Comparison of ENCODE assay signal across 8 mouse cellular contexts in genomic region chr4:94978590-94979499, GRCm38 (mm10). TPM values are rescaled to one million over a fixed set of nuclear protein-coding genes. Genes with fewer than 3 reads are reported as not detected.
DNase-seq lines count a peak whose midpoint lies in the region; ATAC-seq and TF ChIP-seq lines count a peak whose summit lies in the region.

Gene Mysm1, minus strand, starts transcription at chr4:94979100.

- no peak for TF ChIP-seq CTCF in bone marrow macrophage, adult 2 months (IDR thresholded peaks at IDR 0.05; ENCODE audit: low read depth, low read length)
- TF ChIP-seq CTCF in embryonic fibroblast, embryonic 13.5 days (IDR thresholded peaks at IDR 0.05; ENCODE audit: borderline replicate concordance, insufficient read depth, low read length), result no peak

- WGBS in kidney, embryonic 14.5 days, result under 1% methylated on average over 69 of the region's 69 CpGs
- WGBS in limb, embryonic 15.5 days, result under 1% methylated on average over 68 of the region's 69 CpGs

- DNase-seq in A20 (ENCODE audit: low read depth, low spot score), result peak; percentile 95
- peak; percentile 93 to 94 for DNase-seq in heart, adult 9 months (ENCODE audit: low spot score in 2 of 2)
- peak; percentile 74 to 95 for DNase-seq in monocyte, adult 2 months (ENCODE audit: low read depth in 1 of 2, low spot score in 2 of 2)
- peak; percentile 93 for DNase-seq in spleen, postnatal 36 days (ENCODE audit: low spot score in 2 of 2)

- peak within 1 kb of the TSS; percentile 88 for H3K9ac ChIP-seq in kidney, embryonic 14.5 days (ENCODE audit: low read depth, low read length)
- peak within 1 kb of the TSS; percentile 92 for H3K9ac ChIP-seq in limb, embryonic 15.5 days

- peaks cover 18% of the 10 kb centered on the region for H3K36me3 ChIP-seq in kidney, embryonic 14.5 days (ENCODE audit: control insufficient read depth, insufficient read depth, low read length)
- peaks cover 12% of the 10 kb centered on the region for H3K36me3 ChIP-seq in limb, embryonic 15.5 days

- peak within 1 kb of the TSS; percentile 80 for H3K4me2 ChIP-seq in kidney, embryonic 14.5 days (replicated peaks; ENCODE audit: low read depth, low read length)
- peak within 1 kb of the TSS; percentile 60 for H3K4me2 ChIP-seq in limb, embryonic 15.5 days

- ATAC-seq in kidney, embryonic 14.5 days (ENCODE audit: low FRiP score, low TSS enrichment), result peak; percentile 100
- peak; percentile 97 for ATAC-seq in limb, embryonic 15.5 days (ENCODE audit: insufficient number of reproducible peaks, low FRiP score, low TSS enrichment, low read depth)

- peak within 1 kb of the TSS; percentile 90 for H3K27ac ChIP-seq in bone marrow macrophage, adult 2 months (ENCODE audit: insufficient read depth, low read depth, low read length)
- peak within 1 kb of the TSS; percentile 97 for H3K27ac ChIP-seq in embryonic fibroblast, embryonic 13.5 days (ENCODE audit: insufficient read depth, low read length)
- H3K27ac ChIP-seq in kidney, embryonic 14.5 days (ENCODE audit: low read depth, low read length), result peak within 1 kb of the TSS; percentile 75
- H3K27ac ChIP-seq in limb, embryonic 15.5 days, result peak within 1 kb of the TSS; percentile 90

- H3K9me3 ChIP-seq in kidney, embryonic 14.5 days (ENCODE audit: control insufficient read depth, low read length), result no peaks in the 10 kb centered on the region
- H3K9me3 ChIP-seq in limb, embryonic 15.5 days, result no peaks in the 10 kb centered on the region

- no peaks in the 10 kb centered on the region for H3K27me3 ChIP-seq in kidney, embryonic 14.5 days (ENCODE audit: control insufficient read depth, insufficient read depth, low read length)
- H3K27me3 ChIP-seq in limb, embryonic 15.5 days, result no peaks in the 10 kb centered on the region

- H3K4me3 ChIP-seq in bone marrow macrophage, adult 2 months (ENCODE audit: insufficient read depth, low read length), result peak within 1 kb of the TSS; percentile 100
- peak within 1 kb of the TSS; percentile 86 for H3K4me3 ChIP-seq in embryonic fibroblast, embryonic 13.5 days (ENCODE audit: insufficient read depth, low read length)
- peak within 1 kb of the TSS; percentile 80 for H3K4me3 ChIP-seq in kidney, embryonic 14.5 days (ENCODE audit: low read length)
- peak within 1 kb of the TSS; percentile 81 for H3K4me3 ChIP-seq in limb, embryonic 15.5 days

- TF ChIP-seq POLR2A in bone marrow macrophage, adult 2 months (IDR thresholded peaks at IDR 0.05; ENCODE audit: borderline replicate concordance, low read depth, low read length), result no peak; the same call in 1 of the 2 replicates
- TF ChIP-seq POLR2A in embryonic fibroblast, embryonic 13.5 days (IDR thresholded peaks at IDR 0.05; ENCODE audit: low read depth, low read length), result peak; percentile 97

- peaks cover 11% of the 10 kb centered on the region for H3K4me1 ChIP-seq in bone marrow macrophage, adult 2 months (ENCODE audit: control insufficient read depth, insufficient read depth, low read length)
- peaks cover 6% of the 10 kb centered on the region for H3K4me1 ChIP-seq in embryonic fibroblast, embryonic 13.5 days (ENCODE audit: control insufficient read depth, insufficient read depth, low read length)
- H3K4me1 ChIP-seq in kidney, embryonic 14.5 days (ENCODE audit: control insufficient read depth, insufficient read depth, low read length), result peaks cover 9% of the 10 kb centered on the region
- peaks cover 13% of the 10 kb centered on the region for H3K4me1 ChIP-seq in limb, embryonic 15.5 days

RNA-seq across cellular contexts. Expression of gene Mysm1, which starts in this region (rescaled TPM):
- polyA plus RNA-seq in bone marrow macrophage, adult 2 months (2012; ENCODE audit: insufficient read depth, insufficient read length, missing spikeins), result 28.4 and 30.5 TPM in 2 replicates
- polyA plus RNA-seq in embryonic fibroblast, embryonic 13.5 days (2011; ENCODE audit: insufficient read length, low read depth, missing spikeins), result 31.5 and 41.3 TPM in 2 replicates
- 24.8 and 41.1 TPM in 2 replicates for polyA plus RNA-seq in kidney, embryonic 14.5 days (2014; fragmentation: Nextera tagmentation; extraction: Ambion mirVana)
- 26.5 and 29.0 TPM in 2 replicates for polyA plus RNA-seq in limb, embryonic 15.5 days (2015; fragmentation: Nextera tagmentation; extraction: Ambion mirVana)

Comparison
In these comparisons a context has a peak if more than half of its experiments do, and no peak if none do; other contexts are left out.
1. Peak in every context shown above with its lines: DNase-seq, ATAC-seq, H3K4me3 ChIP-seq and H3K27ac ChIP-seq.